Mouse (Mus musculus) adrenal gland, adult 8-10 months (tissue): ENCODE results near the gene Nploc4. TPM values are rescaled to one million over a fixed set of nuclear protein-coding genes. Genes with fewer than 3 reads are reported as not detected.

Source experiments
- DNase-seq: peaks from one replicate; pipeline ENCODE4 v3.0.0; 2022
- microRNA-seq, 2 experiments: library from miRNA; unstranded; fragments of <30 nt; microRNA quantifications; one replicate each; pipeline ENCODE4 v1.2.0; 2022
- total RNA-seq, 4 experiments: library from RNA; stranded (reverse); gene quantifications; 2 replicates each; pipeline ENCODE4 v1.2.4; 2022

Gene Nploc4
- total RNA-seq, 4 experiments from 2014 or later = 89.1 to 108 (median 99.5) TPM

GRCm38 (mm10) chr11:120335431-120336021 is 102.0 kb downstream of the Nploc4 start:
- no peak for DNase-seq

Small RNA genes within 50 kb of the gene (microRNA-seq; reads per million reads assigned to microRNA genes)
- gene Gm23419 (0 reads per million in 2 experiments), gene Mir6935 (0.53 to 0.84 reads per million in 2 experiments)

Other genes with a start within 250 kb of the Nploc4 start
- 10 to 100 TPM; 16.6 to 24.5 (median 19.5) TPM for gene Bahcc1, start 204.8 kb downstream of the Nploc4 start, total RNA-seq
- gene Actg1, start 89.2 kb downstream of the Nploc4 start, total RNA-seq = 1,000 to 10,000 TPM; 1,100 to 1,474 (median 1,219) TPM
- gene Fscn2, start 76.2 kb downstream of the Nploc4 start, total RNA-seq = 1 to 10 TPM in 1 of 4 experiments, under 1 TPM in 2, not detected in 1; 0.16 to 1.2 (median 0.42) TPM
- gene Faap100, start 58.9 kb downstream of the Nploc4 start, total RNA-seq = 10 to 100 TPM; 18.4 to 39.6 (median 33.4) TPM
- 1 to 10 TPM in 2 of 4 experiments, not detected in 2; 2.8 to 6.6 TPM for gene Tspan10, start 4.9 kb upstream of the Nploc4 start, total RNA-seq
- under 1 TPM; 0.16 to 0.49 (median 0.33) TPM for gene Pde6g, start 15.8 kb upstream of the Nploc4 start, total RNA-seq
- 10 to 100 TPM; 25.6 to 34.1 (median 32.2) TPM for gene Oxld1, start 20.4 kb upstream of the Nploc4 start, total RNA-seq
- gene Ccdc137, start 20.4 kb upstream of the Nploc4 start, total RNA-seq = 10 to 100 TPM; 24.2 to 33.4 (median 29.4) TPM
- 10 to 100 TPM; 22.8 to 38.7 (median 29.5) TPM for gene Arl16, start 29.9 kb upstream of the Nploc4 start, total RNA-seq
- 10 to 100 TPM; 77.6 to 95.8 (median 90.1) TPM for gene Mrpl12, start 46.9 kb upstream of the Nploc4 start, total RNA-seq
- 100 to 1,000 TPM; 121 to 174 (median 163) TPM for gene Slc25a10, start 54.1 kb upstream of the Nploc4 start, total RNA-seq
- 1 to 10 TPM in 3 of 4 experiments, under 1 TPM in 1; 0.87 to 4.0 (median 2.3) TPM for gene Gcgr, start 93.0 kb upstream of the Nploc4 start, total RNA-seq
- gene Mcrip1, start 112.0 kb upstream of the Nploc4 start, total RNA-seq = 10 to 100 TPM; 62.9 to 67.8 (median 65.3) TPM
- 1 to 10 TPM in 3 of 4 experiments, under 1 TPM in 1; 0.78 to 2.8 (median 1.2) TPM for gene Ppp1r27, start 113.4 kb upstream of the Nploc4 start, total RNA-seq
- gene P4hb, start 135.5 kb upstream of the Nploc4 start, total RNA-seq = 100 to 1,000 TPM; 439 to 580 (median 550) TPM
- gene Arhgdia, start 143.9 kb upstream of the Nploc4 start, total RNA-seq = 100 to 1,000 TPM; 356 to 389 (median 365) TPM
- gene Alyref, start 160.7 kb upstream of the Nploc4 start, total RNA-seq = 100 to 1,000 TPM in 1 of 4 experiments, 10 to 100 TPM in 3; 52.1 to 102 (median 72.7) TPM
- gene Anapc11, start 160.7 kb upstream of the Nploc4 start, total RNA-seq = 100 to 1,000 TPM in 2 of 4 experiments, 10 to 100 TPM in 2; 90.3 to 112 (median 98.6) TPM
- 1 to 10 TPM in 2 of 4 experiments, not detected in 2; 1.3 to 2.1 TPM for gene Npb, start 170.8 kb upstream of the Nploc4 start, total RNA-seq
- 100 to 1,000 TPM; 201 to 310 (median 259) TPM for gene Pcyt2, start 180.2 kb upstream of the Nploc4 start, total RNA-seq
- 10 to 100 TPM; 61.1 to 97.1 (median 75.7) TPM for gene Sirt7, start 187.5 kb upstream of the Nploc4 start, total RNA-seq
- gene Mafg, start 195.9 kb upstream of the Nploc4 start, total RNA-seq = 10 to 100 TPM; 53.2 to 74.4 (median 69.7) TPM
- gene Pycr1, start 206.1 kb upstream of the Nploc4 start, total RNA-seq = 1 to 10 TPM in 3 of 4 experiments, under 1 TPM in 1; 0.73 to 2.0 (median 1.3) TPM
- 1 to 10 TPM in 1 of 4 experiments, under 1 TPM in 2, not detected in 1; 0.65 to 1.2 (median 0.81) TPM for gene Myadml2, start 210.4 kb upstream of the Nploc4 start, total RNA-seq
- gene Notum, start 223.5 kb upstream of the Nploc4 start, total RNA-seq = 1 to 10 TPM; 5.1 to 9.0 (median 7.2) TPM
- gene Aspscr1, start 235.3 kb upstream of the Nploc4 start, total RNA-seq = 100 to 1,000 TPM; 101 to 108 (median 106) TPM